Mouse (Mus musculus) myocyte (in vitro differentiated cells): ENCODE data around the gene Col1a1. TPM values are rescaled to one million over a fixed set of nuclear protein-coding genes. Genes with fewer than 3 reads are reported as not detected.

Experiments used
- H3K27me3 ChIP-seq: one replicate; pipeline ENCODE4 v1.6.1; 2011; ENCODE audit not compliant: control insufficient read depth, insufficient read depth, insufficient read length
- H3K36me3 ChIP-seq: one replicate; pipeline ENCODE4 v1.6.1; 2011; ENCODE audit not compliant: control insufficient read depth, insufficient read depth
- H3K4me2 ChIP-seq: one replicate; pipeline ENCODE4 v1.6.1; 2011; ENCODE audit warnings: low read depth, control low read depth
- H3K4me3 ChIP-seq: one replicate; pipeline ENCODE4 v1.5.1; 2011; ENCODE audit warnings: mild to moderate bottlenecking, control low read depth, moderate library complexity
- H3K79me2 ChIP-seq: one replicate; pipeline ENCODE4 v1.6.1; 2011; ENCODE audit not compliant: control insufficient read depth, insufficient read depth
- H3ac ChIP-seq: one replicate; pipeline ENCODE4 v1.6.1; 2011; ENCODE audit not compliant: control insufficient read depth, insufficient read length
- CEBPB ChIP-seq: IDR thresholded peaks from 2 replicates; pipeline ENCODE4 v1.6.1; 2011; ENCODE audit warnings: mild to moderate bottlenecking, moderate library complexity; ENCODE audit not compliant: poor library complexity, insufficient read depth, severe bottlenecking
- E2F4 ChIP-seq: IDR thresholded peaks from one replicate; pipeline ENCODE4 v1.6.1; 2011; ENCODE audit warnings: mild to moderate bottlenecking, control low read depth, moderate library complexity; ENCODE audit not compliant: insufficient read depth
- MAX ChIP-seq: IDR thresholded peaks from one replicate; pipeline ENCODE4 v1.6.1; 2011; ENCODE audit warnings: low read depth, mild to moderate bottlenecking, control low read depth
- MYOD1 ChIP-seq, 3 experiments: IDR thresholded peaks; one replicate each; pipeline ENCODE4 v1.6.1; 2011; ENCODE audit warnings: control low read depth in 2 of 3, low read depth in 2 of 3, mild to moderate bottlenecking in 2 of 3, moderate library complexity in 1 of 3; ENCODE audit not compliant: insufficient read length in 2 of 3, control insufficient read depth in 1 of 3
- MYOG ChIP-seq, 3 experiments: IDR thresholded peaks; one replicate each; pipeline ENCODE4 v1.6.1; 2011; ENCODE audit warnings: control low read depth in 2 of 3, low read depth in 2 of 3, mild to moderate bottlenecking in 2 of 3; ENCODE audit not compliant: insufficient read length in 2 of 3, control insufficient read depth in 1 of 3, insufficient read depth in 1 of 3
- POLR2A ChIP-seq: IDR thresholded peaks from one replicate; pipeline ENCODE4 v1.6.1; 2011; ENCODE audit warnings: low read depth, mild to moderate bottlenecking, control low read depth, moderate library complexity; ENCODE audit not compliant: insufficient read length
- POLR2AphosphoS2 ChIP-seq: IDR thresholded peaks from one replicate; pipeline ENCODE4 v1.6.1; 2011; ENCODE audit warnings: low read depth, control low read depth; ENCODE audit not compliant: insufficient read length
- REST ChIP-seq: IDR thresholded peaks from one replicate; pipeline ENCODE4 v1.6.1; 2011; ENCODE audit warnings: mild to moderate bottlenecking, control low read depth, moderate library complexity; ENCODE audit not compliant: insufficient read depth, insufficient read length
- SRF ChIP-seq: IDR thresholded peaks from one replicate; pipeline ENCODE4 v1.6.1; 2011; ENCODE audit warnings: low read depth; ENCODE audit not compliant: control insufficient read depth, insufficient read length
- TCF12 ChIP-seq: IDR thresholded peaks from one replicate; pipeline ENCODE4 v1.6.1; 2011; ENCODE audit warnings: mild to moderate bottlenecking, control low read depth; ENCODE audit not compliant: poor library complexity, insufficient read depth, severe bottlenecking
- TCF3 ChIP-seq: IDR thresholded peaks from one replicate; pipeline ENCODE4 v1.6.1; 2011; ENCODE audit warnings: low read depth, control low read depth; ENCODE audit not compliant: insufficient read length
- USF1 ChIP-seq: IDR thresholded peaks from one replicate; pipeline ENCODE4 v1.6.1; 2011; ENCODE audit warnings: low read depth, mild to moderate bottlenecking, control low read depth, moderate library complexity
- polyA plus RNA-seq: library from polyadenylated mRNA; unstranded; fragments of >200 nt; fragmentation: generic; extraction: Trizol; gene quantifications from one replicate; pipeline ENCODE4 v1.2.1, GENCODE M21; 2012; ENCODE audit warnings: missing spikeins

Col1a1 gene
- polyA plus RNA-seq, 1 experiment = 206 TPM

DNA sequence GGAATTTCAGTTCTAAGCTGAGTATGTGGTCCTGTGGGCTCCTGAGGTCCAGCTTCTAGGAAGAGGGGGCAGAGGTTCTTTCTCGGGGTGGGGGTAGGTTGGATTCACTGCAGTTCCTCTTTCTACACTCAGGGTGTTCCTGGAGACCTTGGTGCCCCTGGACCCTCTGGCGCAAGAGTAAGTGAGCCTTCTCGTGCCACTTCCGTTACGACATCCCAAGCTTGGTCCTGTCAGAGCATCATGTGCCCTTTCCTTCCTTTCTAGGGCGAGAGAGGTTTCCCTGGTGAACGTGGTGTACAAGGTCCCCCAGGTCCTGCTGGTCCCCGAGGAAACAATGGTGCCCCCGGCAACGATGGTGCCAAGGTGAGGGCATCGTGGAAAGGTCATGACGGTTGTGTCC, 9.2 kb downstream of the Col1a1 start:
- Histone ChIP-seq H3K27me3 (no peaks in the 10 kb centered on the region), H3K4me3 (no peak overlapping the region), H3K36me3 (peaks cover 13% of the 10 kb centered on the region), H3K79me2 (no peaks in the 10 kb centered on the region), H3K4me2 (peak overlapping the region; percentile 12), H3ac (no peak overlapping the region)
- TF ChIP-seq E2F4 = no peak
- TF ChIP-seq SRF = no peak
- no peak for TF ChIP-seq TCF12
- no peak for TF ChIP-seq MAX
- TF ChIP-seq USF1 = no peak
- no peak for TF ChIP-seq POLR2A
- no peak for TF ChIP-seq POLR2AphosphoS2
- no peak for TF ChIP-seq MYOD1 (IDR thresholded peaks at IDR 0.05; ENCODE audit: control insufficient read depth in 1 of 3, insufficient read length in 2 of 3, low read depth in 2 of 3)
- no peak for TF ChIP-seq REST
- TF ChIP-seq MYOG (IDR thresholded peaks at IDR 0.05; ENCODE audit: control insufficient read depth in 1 of 3, insufficient read depth in 1 of 3, insufficient read length in 2 of 3, low read depth in 2 of 3) = no peak
- TF ChIP-seq TCF3 = no peak
- no peak for TF ChIP-seq CEBPB

DNA sequence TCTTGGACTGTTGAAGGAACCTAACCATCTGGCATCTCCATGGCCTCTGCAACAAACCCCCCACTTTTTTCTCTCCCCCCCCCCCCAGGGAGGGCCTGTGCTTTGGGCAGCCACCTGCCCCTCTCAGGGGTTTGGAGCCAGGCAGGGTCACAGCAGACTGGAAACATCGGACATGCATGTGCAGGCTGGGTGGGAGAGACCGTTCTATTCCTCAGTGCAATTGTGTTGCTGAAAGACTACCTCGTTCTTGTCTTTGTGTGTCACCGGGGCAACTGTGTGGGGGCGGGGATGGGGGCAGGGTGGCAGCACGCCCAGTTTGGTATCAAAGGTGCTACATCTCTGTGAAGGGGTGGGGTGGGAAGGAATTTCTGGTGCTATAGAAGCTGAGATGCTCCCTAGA, 16.1 kb downstream of the Col1a1 start:
- no peaks in the 10 kb centered on the region for H3K79me2 ChIP-seq
- H3K4me2 ChIP-seq = no peak overlapping the region
- no peak overlapping the region for H3K4me3 ChIP-seq
- peaks cover 5% of the 10 kb centered on the region for H3K36me3 ChIP-seq
- H3K27me3 ChIP-seq = no peaks in the 10 kb centered on the region
- no peak for TF ChIP-seq E2F4
- no peak for TF ChIP-seq USF1
- TF ChIP-seq TCF3 = no peak
- no peak for TF ChIP-seq MAX
- TF ChIP-seq POLR2AphosphoS2 = no peak
- no peak for TF ChIP-seq POLR2A
- TF ChIP-seq MYOD1 (IDR thresholded peaks at IDR 0.05; ENCODE audit: control insufficient read depth in 1 of 3, insufficient read length in 2 of 3, low read depth in 2 of 3) = no peak
- TF ChIP-seq TCF12 = no peak
- no peak for TF ChIP-seq SRF
- TF ChIP-seq REST = no peak
- TF ChIP-seq MYOG (IDR thresholded peaks at IDR 0.05; ENCODE audit: control insufficient read depth in 1 of 3, insufficient read depth in 1 of 3, insufficient read length in 2 of 3, low read depth in 2 of 3) = no peak
- no peak for TF ChIP-seq CEBPB
- no peak overlapping the region for H3ac ChIP-seq

DNA sequence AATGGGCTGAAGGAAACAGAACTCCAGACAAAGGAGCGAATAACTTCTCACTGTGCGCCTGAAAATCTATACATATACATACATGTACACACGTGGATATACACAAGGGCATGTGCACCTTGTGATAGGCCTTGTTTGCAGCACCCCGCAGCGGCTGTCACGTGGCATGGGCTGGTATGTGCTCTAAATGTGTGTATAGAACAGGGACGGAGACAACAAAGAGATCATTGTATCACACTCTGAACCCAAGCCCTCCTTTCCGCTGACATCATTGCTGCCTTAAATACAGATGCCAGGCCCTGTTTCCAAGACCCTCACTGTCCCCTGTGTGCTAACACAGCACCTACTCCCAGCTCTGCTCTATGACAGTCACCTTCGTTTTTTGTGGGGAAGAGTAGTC, 19.1 kb downstream of the Col1a1 start:
- Histone ChIP-seq H3K4me3 (no peak overlapping the region), H3K27me3 (no peaks in the 10 kb centered on the region), H3K79me2 (no peaks in the 10 kb centered on the region), H3K36me3 (no peaks in the 10 kb centered on the region), H3K4me2 (no peak overlapping the region), H3ac (no peak overlapping the region)
- no peak for TF ChIP-seq REST
- TF ChIP-seq CEBPB = no peak
- no peak for TF ChIP-seq TCF3
- TF ChIP-seq USF1 = no peak
- no peak for TF ChIP-seq POLR2AphosphoS2
- TF ChIP-seq MYOG (IDR thresholded peaks at IDR 0.05; ENCODE audit: control insufficient read depth in 1 of 3, insufficient read depth in 1 of 3, insufficient read length in 2 of 3, low read depth in 2 of 3) = no peak
- TF ChIP-seq E2F4 = no peak

DNA sequence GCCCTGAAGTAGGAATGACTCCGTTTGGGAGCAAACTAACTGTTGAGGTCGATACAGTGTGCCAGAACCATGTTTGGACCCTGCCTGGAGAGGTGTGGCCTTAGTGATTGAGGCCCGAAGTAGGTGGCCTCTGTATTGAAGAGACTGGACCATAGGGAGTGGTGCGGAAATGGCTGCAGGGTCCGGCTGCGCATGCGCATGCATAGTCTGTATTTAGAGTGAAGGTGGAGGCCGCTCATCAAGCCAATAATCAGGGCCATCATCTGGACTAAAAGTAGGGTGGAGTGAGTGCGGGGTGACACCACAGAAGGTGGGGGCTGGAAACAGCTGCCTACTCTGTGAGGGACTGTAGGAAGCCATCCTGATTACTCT, 21.7 kb downstream of the Col1a1 start:
- H3K4me2 ChIP-seq = peak overlapping the region; percentile 55
- TF ChIP-seq TCF3 = no peak
- TF ChIP-seq MYOD1 (IDR thresholded peaks at IDR 0.05; ENCODE audit: control insufficient read depth in 1 of 3, insufficient read length in 2 of 3, low read depth in 2 of 3) = peak in 1 of 3 experiments; percentile 30
- H3K27me3 ChIP-seq = no peaks in the 10 kb centered on the region
- H3K4me3 ChIP-seq = no peak overlapping the region
- no peak overlapping the region for H3ac ChIP-seq
- no peaks in the 10 kb centered on the region for H3K79me2 ChIP-seq
- H3K36me3 ChIP-seq = no peaks in the 10 kb centered on the region

DNA sequence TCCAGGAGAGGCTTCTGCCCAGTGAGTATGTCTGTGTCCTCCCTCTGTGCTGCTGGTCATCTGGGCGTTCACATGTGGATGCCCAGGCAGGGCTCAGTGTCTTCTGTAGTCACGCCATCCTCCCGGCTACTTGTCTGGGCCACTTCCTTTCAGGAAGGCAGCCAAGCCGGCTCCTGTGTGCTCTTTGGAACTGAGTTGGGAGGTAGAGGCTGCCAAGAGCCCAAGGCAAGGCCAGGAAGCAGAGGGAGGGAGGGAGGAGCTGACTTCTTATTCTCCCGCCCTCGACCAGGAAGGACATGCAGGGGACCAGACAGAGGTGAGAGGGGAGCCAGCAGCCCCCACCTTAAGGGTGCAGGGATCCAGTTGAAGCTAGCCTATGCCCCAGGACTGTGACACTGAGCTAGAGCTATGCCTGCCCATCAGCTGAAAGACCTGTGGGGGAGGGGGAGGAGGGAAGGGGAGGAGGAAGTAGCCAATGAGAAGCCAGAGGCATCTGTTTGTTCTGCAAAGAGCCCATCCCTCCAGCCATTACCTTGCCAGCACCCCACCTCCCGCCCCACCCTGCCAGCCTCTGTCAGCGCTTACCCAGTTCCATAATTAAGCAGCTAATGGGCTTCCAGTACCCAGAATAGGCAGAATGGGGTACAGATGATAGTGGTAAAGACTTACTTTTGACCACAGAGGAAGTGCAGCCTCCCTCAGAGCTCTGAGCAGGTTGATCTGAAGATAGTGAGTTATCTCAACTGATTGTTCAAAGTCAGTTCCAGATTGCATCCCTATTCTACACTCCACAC, 22.2 kb downstream of the Col1a1 start:
- H3K4me3 ChIP-seq = no peak overlapping the region
- H3K4me2 ChIP-seq = peak overlapping the region; percentile 55
- no peaks in the 10 kb centered on the region for H3K27me3 ChIP-seq
- no peaks in the 10 kb centered on the region for H3K36me3 ChIP-seq
- no peaks in the 10 kb centered on the region for H3K79me2 ChIP-seq
- no peak overlapping the region for H3ac ChIP-seq
- no peak for TF ChIP-seq E2F4
- peak; percentile 43 for TF ChIP-seq POLR2A
- no peak for TF ChIP-seq CEBPB
- TF ChIP-seq USF1 = no peak
- peak; percentile 51 for TF ChIP-seq POLR2AphosphoS2
